Mouse (Mus musculus): ENCODE results near the gene Dnase1l2. TPM values are rescaled to one million over a fixed set of nuclear protein-coding genes. Genes with fewer than 3 reads are reported as not detected.

The Dnase1l2 gene
- polyA plus RNA-seq, 1 experiment from 2014 or later: 2.1 TPM

DNA sequence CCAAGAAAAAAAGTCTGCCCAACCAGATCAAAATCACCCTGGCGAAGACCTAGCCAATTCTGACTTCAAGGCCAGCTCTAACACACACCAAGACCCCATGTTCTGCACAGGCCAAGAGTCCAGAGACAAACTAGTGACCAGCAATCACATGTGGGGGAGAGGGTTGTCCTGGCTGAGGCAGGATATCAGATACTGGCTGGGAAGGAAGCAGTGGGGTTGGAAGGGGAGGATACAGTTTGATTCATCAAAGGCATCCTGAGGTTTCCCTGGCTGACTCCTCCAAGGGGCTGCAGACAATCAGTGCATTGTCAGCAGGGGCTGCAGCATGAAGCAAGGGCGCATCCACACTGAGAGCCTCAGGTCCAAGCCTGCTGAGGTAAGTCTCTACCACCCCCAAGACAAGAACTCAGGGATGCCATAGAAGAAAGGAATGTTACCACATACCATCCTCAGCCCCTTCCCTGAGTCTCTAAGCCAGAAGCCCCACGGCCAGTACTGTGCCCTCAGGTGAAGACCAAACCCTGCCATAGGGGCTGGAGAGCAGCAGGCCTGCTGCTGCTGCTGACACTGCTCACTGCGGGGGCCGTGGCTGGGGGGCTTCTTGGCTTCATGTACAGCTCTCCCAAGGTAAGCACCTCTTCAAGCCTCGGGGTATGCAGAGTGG is 30.8 kb upstream of the Dnase1l2 start, which contains the start of gene Bricd5:
Bricd5 (plus strand) TSS at position 273 of the 664 bp plus-strand sequence.
- H3K36me3 ChIP-seq (ENCODE audit: control insufficient read depth, insufficient read depth, low read length): peaks cover 7% of the 10 kb centered on the region
- 86% methylated on average over 6 of the region's 6 CpGs for WGBS
- DNase-seq (ENCODE audit: low spot score, missing footprints) (peak; percentile 75), ATAC-seq (ENCODE audit: low FRiP score) (no peak)
- no peak within 1 kb of the TSS for H3K4me2 ChIP-seq
- peaks cover 26% of the 10 kb centered on the region for H3K4me1 ChIP-seq (ENCODE audit: control insufficient read depth, insufficient read depth, low read length)
- no peak within 1 kb of the TSS for H3K4me3 ChIP-seq (ENCODE audit: low read depth, low read length)
- H3K27ac ChIP-seq (ENCODE audit: low read depth, low read length): no peak within 1 kb of the TSS
- no peak within 1 kb of the TSS for H3K9ac ChIP-seq (ENCODE audit: low read length)
- H3K9me3 ChIP-seq (ENCODE audit: control insufficient read depth, low read length): no peaks in the 10 kb centered on the region
- no peaks in the 10 kb centered on the region for H3K27me3 ChIP-seq (ENCODE audit: control insufficient read depth, insufficient read depth, low read length)

DNA sequence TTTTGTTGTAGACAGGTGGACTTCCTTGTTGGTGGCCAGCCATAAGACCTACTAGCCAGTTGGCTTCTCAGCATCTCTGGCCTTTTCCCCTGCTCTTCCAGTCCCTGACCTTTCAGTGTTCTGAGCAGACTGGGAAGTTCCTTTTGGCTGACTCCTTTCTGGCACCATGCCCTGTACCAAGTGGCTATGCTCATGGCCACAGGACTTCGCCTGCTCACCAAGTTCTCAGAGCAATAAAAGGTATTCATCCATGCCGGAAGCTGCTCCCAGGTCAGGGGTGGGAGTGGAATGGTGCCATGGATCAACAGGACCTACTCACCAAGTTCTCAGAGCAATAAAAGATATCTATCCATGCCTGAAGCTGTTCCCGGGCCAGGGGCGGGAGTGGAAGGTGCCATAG is 29.6 kb upstream of the Dnase1l2 start:
- WGBS: 88% methylated on average over 4 of the region's 4 CpGs
- Histone ChIP-seq H3K9ac (ENCODE audit: low read length) (no peak overlapping the region), H3K4me2 (peak overlapping the region; percentile 99; the same call in 1 of the 2 replicates), H3K4me1 (ENCODE audit: control insufficient read depth, insufficient read depth, low read length) (peaks cover 20% of the 10 kb centered on the region), H3K36me3 (ENCODE audit: control insufficient read depth, insufficient read depth, low read length) (peaks cover 7% of the 10 kb centered on the region), H3K4me3 (ENCODE audit: low read depth, low read length) (no peak overlapping the region), H3K27me3 (ENCODE audit: control insufficient read depth, insufficient read depth, low read length) (no peaks in the 10 kb centered on the region), H3K27ac (ENCODE audit: low read depth, low read length) (no peak overlapping the region), H3K9me3 (ENCODE audit: control insufficient read depth, low read length) (no peaks in the 10 kb centered on the region)
- ATAC-seq (ENCODE audit: low FRiP score): no peak
- no peak for DNase-seq (ENCODE audit: low spot score, missing footprints)

DNA sequence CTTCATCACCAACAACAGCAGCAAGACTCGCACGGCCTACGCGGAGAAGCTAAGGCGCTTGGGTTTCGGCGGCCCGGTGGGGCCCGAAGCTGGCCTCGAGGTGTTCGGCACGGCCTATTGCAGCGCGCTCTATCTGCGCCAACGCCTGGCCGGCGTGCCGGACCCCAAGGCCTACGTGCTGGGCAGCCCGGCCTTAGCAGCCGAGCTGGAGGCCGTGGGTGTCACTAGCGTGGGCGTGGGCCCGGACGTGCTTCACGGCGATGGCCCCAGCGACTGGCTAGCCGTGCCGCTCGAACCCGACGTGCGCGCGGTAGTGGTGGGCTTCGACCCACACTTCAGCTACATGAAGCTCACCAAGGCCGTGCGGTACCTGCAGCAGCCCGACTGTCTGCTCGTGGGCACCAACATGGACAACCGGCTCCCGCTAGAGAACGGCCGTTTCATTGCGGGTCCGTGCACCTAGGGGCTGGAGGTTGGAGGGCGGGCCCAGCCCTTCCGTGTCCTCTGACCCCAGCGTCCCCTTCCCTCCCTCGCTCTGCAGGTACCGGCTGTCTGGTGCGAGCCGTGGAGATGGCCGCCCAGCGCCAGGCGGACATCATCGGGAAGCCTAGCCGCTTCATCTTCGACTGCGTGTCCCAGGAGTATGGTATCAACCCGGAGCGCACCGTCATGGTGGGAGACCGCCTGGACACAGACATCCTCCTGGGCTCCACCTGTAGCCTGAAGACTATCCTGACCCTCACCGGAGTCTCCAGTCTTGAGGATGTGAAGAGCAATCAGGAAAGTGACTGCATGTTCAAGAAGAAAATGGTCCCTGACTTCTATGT is 28.0 kb upstream of the Dnase1l2 start:
- Histone ChIP-seq H3K4me3 (ENCODE audit: low read depth, low read length) (peak overlapping the region; percentile 91), H3K9ac (ENCODE audit: low read length) (peak overlapping the region; percentile 90), H3K9me3 (ENCODE audit: control insufficient read depth, low read length) (no peaks in the 10 kb centered on the region), H3K36me3 (ENCODE audit: control insufficient read depth, insufficient read depth, low read length) (peaks cover 4% of the 10 kb centered on the region), H3K27ac (ENCODE audit: low read depth, low read length) (peak overlapping the region; percentile 74), H3K27me3 (ENCODE audit: control insufficient read depth, insufficient read depth, low read length) (no peaks in the 10 kb centered on the region), H3K4me2 (peak overlapping the region; percentile 99), H3K4me1 (ENCODE audit: control insufficient read depth, insufficient read depth, low read length) (peaks cover 20% of the 10 kb centered on the region)
- WGBS: 1% methylated on average over 68 of the region's 68 CpGs
- peak; percentile 94 for DNase-seq (ENCODE audit: low spot score, missing footprints)
- peak; percentile 20 for ATAC-seq (ENCODE audit: low FRiP score)

DNA sequence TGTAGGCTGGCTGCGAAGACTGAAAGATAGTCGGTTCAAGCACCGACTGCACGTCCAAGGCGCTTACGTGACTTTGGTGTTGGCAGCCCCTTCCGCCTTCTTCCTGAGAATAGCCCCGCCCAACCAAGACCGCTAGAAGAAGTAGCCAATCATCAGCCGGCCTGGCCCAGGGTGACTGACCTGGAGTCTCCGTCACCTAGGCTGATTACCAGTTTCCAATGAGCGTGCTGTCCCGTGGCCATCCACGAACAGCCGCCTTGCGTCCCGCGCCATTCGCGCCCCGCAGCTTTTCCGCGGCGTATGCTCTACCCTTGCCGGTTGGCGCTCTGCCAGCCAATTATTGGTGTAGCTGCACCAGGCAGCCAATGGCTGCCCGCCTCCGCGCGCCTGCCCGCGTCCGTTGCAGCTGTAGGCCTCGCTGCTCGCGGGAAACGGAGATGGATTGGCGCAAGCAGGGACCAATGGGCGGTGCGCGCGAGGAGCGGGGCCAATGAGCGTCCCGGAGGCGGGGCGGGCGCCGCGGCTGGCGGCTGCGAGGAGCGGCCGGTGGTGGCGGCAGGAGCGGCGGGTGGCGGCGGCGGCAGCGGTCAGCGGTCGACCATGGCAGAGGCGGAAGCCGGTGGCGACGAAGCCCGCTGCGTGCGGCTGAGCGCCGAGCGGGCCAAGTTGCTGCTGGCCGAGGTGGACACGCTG is 27.2 kb upstream of the Dnase1l2 start, which contains the start of the genes E4f1 and Pgp:
E4f1 (minus strand) TSS at position 404 of the 693 bp plus-strand sequence.
Pgp (plus strand) TSS at position 483 of the 693 bp plus-strand sequence.
- no peaks in the 10 kb centered on the region for H3K36me3 ChIP-seq (ENCODE audit: control insufficient read depth, insufficient read depth, low read length)
- WGBS: under 1% methylated on average over 74 of the region's 75 CpGs
- ATAC-seq (ENCODE audit: low FRiP score): peak; percentile 98
- H3K4me2 ChIP-seq: peak within 1 kb of the TSS; percentile 99
- peak within 1 kb of the TSS; percentile 90 for H3K9ac ChIP-seq (ENCODE audit: low read length)
- no peaks in the 10 kb centered on the region for H3K9me3 ChIP-seq (ENCODE audit: control insufficient read depth, low read length)
- DNase-seq (ENCODE audit: low spot score, missing footprints): peak; percentile 99
- H3K4me1 ChIP-seq (ENCODE audit: control insufficient read depth, insufficient read depth, low read length): peaks cover 20% of the 10 kb centered on the region
- H3K4me3 ChIP-seq (ENCODE audit: low read depth, low read length): peak within 1 kb of the TSS; percentile 91
- peak within 1 kb of the TSS; percentile 74 for H3K27ac ChIP-seq (ENCODE audit: low read depth, low read length)
- no peaks in the 10 kb centered on the region for H3K27me3 ChIP-seq (ENCODE audit: control insufficient read depth, insufficient read depth, low read length)

DNA sequence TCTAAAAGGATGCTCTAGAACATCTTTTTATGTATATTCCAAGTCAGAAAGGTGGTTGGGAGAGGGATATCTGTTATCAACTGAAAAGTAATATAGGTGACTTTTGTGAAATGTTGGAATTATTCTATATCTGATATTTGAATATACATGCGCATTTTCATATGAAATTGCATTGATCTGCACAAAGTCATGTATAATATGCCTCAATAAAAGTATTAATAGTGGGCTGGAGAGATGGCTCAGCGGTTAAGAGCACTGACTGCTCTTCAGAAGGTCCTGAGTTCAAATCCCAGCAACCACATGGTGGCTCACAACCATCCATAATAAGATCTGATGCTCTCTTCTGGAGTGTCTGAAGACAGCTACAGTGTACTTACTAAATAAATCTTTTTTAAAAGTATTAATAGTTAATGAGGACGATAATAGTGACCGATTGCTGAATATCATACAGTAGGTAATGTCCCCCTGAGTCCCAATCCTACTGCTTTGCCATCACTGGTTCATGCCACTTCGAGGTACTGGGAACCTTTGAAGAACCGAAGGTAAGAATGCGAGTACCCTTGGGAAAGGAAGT is 26.5 kb upstream of the Dnase1l2 start:
- Histone ChIP-seq H3K27me3 (ENCODE audit: control insufficient read depth, insufficient read depth, low read length) (no peaks in the 10 kb centered on the region), H3K9me3 (ENCODE audit: control insufficient read depth, low read length) (no peaks in the 10 kb centered on the region)
- 19% methylated on average over 7 of the region's 7 CpGs for WGBS

DNA sequence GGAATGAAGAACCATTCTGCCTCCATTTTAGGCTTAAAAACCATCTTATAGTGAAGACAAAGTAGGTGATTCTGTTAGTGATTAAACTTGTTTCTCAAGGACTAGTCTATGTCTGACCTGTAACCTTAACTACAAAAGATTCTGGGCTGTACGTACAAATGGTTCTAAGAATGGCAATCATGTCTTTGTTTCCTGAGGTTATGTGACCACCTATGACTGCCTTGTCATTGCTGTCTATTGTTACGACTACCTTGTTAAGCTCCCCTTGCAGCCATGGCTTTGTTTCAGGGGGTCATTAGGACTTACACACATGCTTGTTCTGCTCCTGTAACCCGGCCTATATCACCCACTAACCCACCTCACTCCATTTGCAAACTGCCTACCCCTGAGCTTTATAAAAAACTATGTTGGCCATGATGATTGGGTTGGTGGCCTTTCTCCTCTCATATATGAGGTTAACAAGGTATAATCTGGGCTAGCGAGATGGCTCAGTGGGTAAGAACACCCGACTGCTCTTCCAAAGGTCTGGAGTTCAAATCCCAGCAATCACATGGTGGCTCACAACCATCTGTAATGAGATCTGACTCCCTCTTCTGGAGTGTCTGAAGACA is 25.8 kb upstream of the Dnase1l2 start:
- Histone ChIP-seq H3K4me3 (ENCODE audit: low read depth, low read length) (no peak overlapping the region), H3K9me3 (ENCODE audit: control insufficient read depth, low read length) (no peaks in the 10 kb centered on the region), H3K4me1 (ENCODE audit: control insufficient read depth, insufficient read depth, low read length) (peaks cover 20% of the 10 kb centered on the region), H3K27ac (ENCODE audit: low read depth, low read length) (no peak overlapping the region), H3K36me3 (ENCODE audit: control insufficient read depth, insufficient read depth, low read length) (no peaks in the 10 kb centered on the region), H3K9ac (ENCODE audit: low read length) (no peak overlapping the region), H3K4me2 (no peak overlapping the region), H3K27me3 (ENCODE audit: control insufficient read depth, insufficient read depth, low read length) (no peaks in the 10 kb centered on the region)
- DNase-seq (ENCODE audit: low spot score, missing footprints): no peak
- 94% methylated on average over 5 of the region's 5 CpGs for WGBS
- no peak for ATAC-seq (ENCODE audit: low FRiP score)

More for the DNA sequence above, 26.5 kb upstream of the Dnase1l2 start:
- Histone ChIP-seq H3K4me1 (ENCODE audit: control insufficient read depth, insufficient read depth, low read length) (peaks cover 20% of the 10 kb centered on the region), H3K27ac (ENCODE audit: low read depth, low read length) (peak overlapping the region; percentile 74), H3K4me2 (peak overlapping the region; percentile 99), H3K36me3 (ENCODE audit: control insufficient read depth, insufficient read depth, low read length) (no peaks in the 10 kb centered on the region), H3K4me3 (ENCODE audit: low read depth, low read length) (peak overlapping the region; percentile 91), H3K9ac (ENCODE audit: low read length) (peak overlapping the region; percentile 60)
- DNase-seq (ENCODE audit: low spot score, missing footprints) (no peak), ATAC-seq (ENCODE audit: low FRiP score) (no peak)

DNA sequence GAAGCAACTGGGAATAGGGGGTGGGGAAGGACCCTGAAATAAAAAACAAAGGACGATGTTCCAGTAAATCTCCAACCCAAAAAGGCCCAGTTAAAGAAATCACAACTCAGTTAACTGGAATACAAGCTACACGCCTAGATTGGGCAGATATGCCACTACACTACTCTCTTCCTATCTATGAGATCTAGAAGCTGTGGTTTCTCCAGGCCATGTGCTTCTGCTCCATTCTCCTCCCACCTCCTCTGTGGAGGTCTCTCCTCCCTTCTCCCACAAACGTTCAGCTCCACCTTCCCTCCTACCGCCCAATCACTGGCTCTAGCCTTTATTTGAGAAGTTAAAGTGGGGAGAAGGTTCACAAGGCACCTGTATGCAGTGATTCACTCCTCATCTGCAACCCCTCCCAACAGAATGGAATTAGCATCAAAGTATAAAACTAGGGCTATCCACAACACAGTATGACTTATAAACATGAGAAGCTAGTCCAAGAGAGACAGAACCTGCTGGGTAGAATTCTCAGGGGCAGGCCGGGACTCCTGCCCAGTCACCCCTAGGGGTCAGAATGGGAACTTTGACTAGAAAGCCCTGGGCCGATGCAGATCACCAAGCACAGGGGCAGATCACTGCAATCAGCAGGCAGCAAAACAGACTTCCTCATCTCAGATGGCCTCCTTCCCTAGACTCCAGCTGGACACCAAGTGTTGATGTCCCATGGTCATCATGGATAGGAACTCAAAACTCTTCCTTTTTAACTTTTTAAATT is 20.6 kb upstream of the Dnase1l2 start:
- H3K4me2 ChIP-seq: no peak overlapping the region
- no peak overlapping the region for H3K9ac ChIP-seq (ENCODE audit: low read length)
- H3K36me3 ChIP-seq (ENCODE audit: control insufficient read depth, insufficient read depth, low read length): no peaks in the 10 kb centered on the region
- no peaks in the 10 kb centered on the region for H3K9me3 ChIP-seq (ENCODE audit: control insufficient read depth, low read length)
- no peak overlapping the region for H3K4me3 ChIP-seq (ENCODE audit: low read depth, low read length)
- H3K4me1 ChIP-seq (ENCODE audit: control insufficient read depth, insufficient read depth, low read length): no peaks in the 10 kb centered on the region
- no peaks in the 10 kb centered on the region for H3K27me3 ChIP-seq (ENCODE audit: control insufficient read depth, insufficient read depth, low read length)
- DNase-seq (ENCODE audit: low spot score, missing footprints) (peak; percentile 70), ATAC-seq (ENCODE audit: low FRiP score) (no peak)
- H3K27ac ChIP-seq (ENCODE audit: low read depth, low read length): no peak overlapping the region
- 62% methylated on average over 6 of the region's 6 CpGs for WGBS

DNA sequence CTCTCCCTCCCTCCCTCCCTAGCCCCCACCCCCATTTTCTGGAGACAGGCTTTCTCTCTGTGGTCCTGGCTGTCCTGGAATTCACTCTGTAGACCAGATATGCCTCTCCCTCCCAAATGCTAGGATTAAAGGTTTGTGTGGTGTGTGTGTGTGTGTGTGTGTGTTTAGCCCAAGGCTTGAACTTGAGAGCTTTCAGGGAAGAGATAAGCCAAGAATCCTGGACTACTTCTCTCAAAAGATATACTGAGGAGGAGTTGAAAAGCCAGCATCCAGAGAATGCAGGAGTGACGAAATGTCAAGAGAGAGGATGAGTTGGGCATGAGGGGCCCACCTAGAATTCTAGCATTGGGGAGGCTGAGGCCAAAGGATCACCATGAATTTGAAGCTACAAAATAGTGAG is 20.0 kb upstream of the Dnase1l2 start:
- H3K27ac ChIP-seq (ENCODE audit: low read depth, low read length): no peak overlapping the region
- H3K4me2 ChIP-seq: no peak overlapping the region
- no peaks in the 10 kb centered on the region for H3K4me1 ChIP-seq (ENCODE audit: control insufficient read depth, insufficient read depth, low read length)
- WGBS: 82% methylated on average over 1 of the region's 1 CpGs
- no peak overlapping the region for H3K4me3 ChIP-seq (ENCODE audit: low read depth, low read length)
- no peaks in the 10 kb centered on the region for H3K27me3 ChIP-seq (ENCODE audit: control insufficient read depth, insufficient read depth, low read length)
- no peaks in the 10 kb centered on the region for H3K9me3 ChIP-seq (ENCODE audit: control insufficient read depth, low read length)
- ATAC-seq (ENCODE audit: low FRiP score) (no peak), DNase-seq (ENCODE audit: low spot score, missing footprints) (no peak)
- H3K9ac ChIP-seq (ENCODE audit: low read length): no peak overlapping the region
- H3K36me3 ChIP-seq (ENCODE audit: control insufficient read depth, insufficient read depth, low read length): no peaks in the 10 kb centered on the region
